Mouse (Mus musculus) erythroblast, embryonic 14.5 days (primary cell): ENCODE data around the gene Prkag2. TPM values are rescaled to one million over a fixed set of nuclear protein-coding genes. Genes with fewer than 3 reads are reported as not detected.

Experiments
- H3K27me3 ChIP-seq: 2 replicates; pipeline ENCODE4 v1.6.1; 2012; ENCODE audit warnings: inconsistent platforms; ENCODE audit not compliant: control insufficient read depth
- H3K36me3 ChIP-seq: 2 replicates; pipeline ENCODE4 v1.6.1; 2012; ENCODE audit warnings: mild to moderate bottlenecking, inconsistent platforms; ENCODE audit not compliant: control insufficient read depth
- H3K4me1 ChIP-seq: 2 replicates; pipeline ENCODE4 v1.6.1; 2012; ENCODE audit warnings: inconsistent platforms; ENCODE audit not compliant: control insufficient read depth
- H3K4me3 ChIP-seq: replicated peaks from 2 replicates; pipeline ENCODE3; 2012; ENCODE audit warnings: moderate library complexity, mild to moderate bottlenecking, inconsistent platforms
- H3K9me3 ChIP-seq: 2 replicates; pipeline ENCODE4 v1.6.1; 2012; ENCODE audit warnings: low read length, inconsistent platforms, mixed read lengths; ENCODE audit not compliant: control insufficient read depth
- GATA1 ChIP-seq: IDR thresholded peaks from 2 replicates; pipeline ENCODE4 v1.6.1; 2012; ENCODE audit warnings: low read length, inconsistent platforms, mixed read lengths
- TAL1 ChIP-seq: IDR thresholded peaks from 3 replicates; pipeline ENCODE4 v1.6.1; 2012; ENCODE audit warnings: low read length, inconsistent platforms, mixed read lengths
- polyA plus RNA-seq: library from polyadenylated mRNA; stranded (reverse); fragments of >175 nt; gene quantifications from 2 replicates; pipeline ENCODE4 v1.2.3, GENCODE M21; 2012

The Prkag2 gene
- polyA plus RNA-seq, 1 experiment: 0.07 TPM

GRCm38 (mm10) chr5:25022904-25023303 lies 77.5 kb downstream of the Prkag2 start:
- H3K4me3 ChIP-seq: no peak overlapping the region
- H3K9me3 ChIP-seq: no peaks in the 10 kb centered on the region
- H3K36me3 ChIP-seq: peaks cover 3% of the 10 kb centered on the region; the same call in 1 of the 2 replicates
- no peaks in the 10 kb centered on the region for H3K27me3 ChIP-seq
- TF ChIP-seq TAL1 (no peak), GATA1 (no peak)
- H3K4me1 ChIP-seq: no peaks in the 10 kb centered on the region

- no peaks in the 10 kb centered on the region for H3K9me3 ChIP-seq
- peaks cover 3% of the 10 kb centered on the region; the same call in 1 of the 2 replicates for H3K36me3 ChIP-seq
- no peak overlapping the region for H3K4me3 ChIP-seq
- TF ChIP-seq GATA1: no peak
- no peak for TF ChIP-seq TAL1
- H3K27me3 ChIP-seq: no peaks in the 10 kb centered on the region
- no peaks in the 10 kb centered on the region for H3K4me1 ChIP-seq
Observed at GRCm38 (mm10) chr5:25019221-25019620, 81.2 kb downstream of the Prkag2 start.

- Histone ChIP-seq H3K9me3 (no peaks in the 10 kb centered on the region), H3K27me3 (no peaks in the 10 kb centered on the region), H3K36me3 (no peaks in the 10 kb centered on the region), H3K4me1 (peaks cover 8% of the 10 kb centered on the region), H3K4me3 (no peak overlapping the region)
- TF ChIP-seq GATA1: no peak
- TF ChIP-seq TAL1: no peak
Observed at GRCm38 (mm10) chr5:25012134-25012533, 88.3 kb downstream of the Prkag2 start.

DNA sequence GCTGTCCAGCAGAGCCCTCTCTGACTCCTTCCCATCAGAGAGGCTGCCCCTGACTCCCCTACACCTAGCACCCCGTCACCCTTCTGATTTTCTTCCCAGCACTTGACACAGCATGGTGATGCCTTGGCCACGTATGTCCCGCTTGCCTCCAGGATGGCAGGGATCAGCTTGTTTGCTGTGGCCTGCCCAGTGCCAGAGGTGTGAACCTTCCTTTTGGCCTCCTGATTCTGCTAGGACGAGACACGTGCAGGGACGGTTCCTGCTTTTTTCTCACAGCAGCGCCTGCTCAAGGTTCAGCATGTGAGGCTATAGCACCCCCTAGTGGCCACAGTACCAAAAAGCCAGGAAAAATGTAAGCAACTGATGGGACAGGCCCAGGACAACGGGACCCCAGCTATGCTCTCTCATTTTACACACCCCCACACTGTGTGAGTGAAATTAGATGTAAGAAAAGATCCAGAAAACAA lies 89.4 kb downstream of the Prkag2 start:
- Histone ChIP-seq H3K9me3 (no peaks in the 10 kb centered on the region), H3K4me1 (peaks cover 8% of the 10 kb centered on the region), H3K36me3 (no peaks in the 10 kb centered on the region), H3K4me3 (no peak overlapping the region), H3K27me3 (no peaks in the 10 kb centered on the region)
- TF ChIP-seq GATA1: no peak
- no peak for TF ChIP-seq TAL1

- no peaks in the 10 kb centered on the region for H3K36me3 ChIP-seq
- H3K9me3 ChIP-seq: no peaks in the 10 kb centered on the region
- TF ChIP-seq GATA1 (no peak), TAL1 (no peak)
- H3K4me1 ChIP-seq: peaks cover 8% of the 10 kb centered on the region
- no peak overlapping the region for H3K4me3 ChIP-seq
- H3K27me3 ChIP-seq: no peaks in the 10 kb centered on the region
Observed at GRCm38 (mm10) chr5:25010438-25010892, 90.0 kb downstream of the Prkag2 start.

DNA sequence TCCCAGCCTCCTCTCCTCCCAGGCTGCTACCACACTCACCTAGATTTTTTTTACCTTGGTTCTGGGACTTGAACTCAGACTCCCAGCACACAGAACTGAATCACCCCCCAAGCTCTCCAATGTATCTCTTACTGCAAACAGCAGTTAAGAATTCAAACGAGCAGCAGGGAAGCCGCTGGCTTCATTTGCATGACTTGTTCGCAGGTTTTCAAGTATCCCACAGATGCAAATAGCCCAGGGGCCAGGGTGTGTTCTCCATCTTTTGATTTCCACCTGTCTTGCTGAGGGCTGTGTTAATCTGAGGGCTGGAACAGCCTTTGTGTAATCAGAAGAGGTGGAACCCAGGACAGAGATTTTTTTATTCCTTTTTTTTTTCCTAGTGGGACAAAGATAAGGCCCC lies 90.7 kb downstream of the Prkag2 start:
- Histone ChIP-seq H3K4me3 (no peak overlapping the region), H3K36me3 (no peaks in the 10 kb centered on the region), H3K4me1 (peaks cover 8% of the 10 kb centered on the region), H3K27me3 (no peaks in the 10 kb centered on the region), H3K9me3 (no peaks in the 10 kb centered on the region)
- TF ChIP-seq TAL1 (no peak), GATA1 (no peak)

GRCm38 (mm10) chr5:25008966-25009365 lies 91.5 kb downstream of the Prkag2 start:
- no peaks in the 10 kb centered on the region for H3K36me3 ChIP-seq
- no peaks in the 10 kb centered on the region for H3K9me3 ChIP-seq
- no peak for TF ChIP-seq GATA1
- no peaks in the 10 kb centered on the region for H3K27me3 ChIP-seq
- peaks cover 8% of the 10 kb centered on the region for H3K4me1 ChIP-seq
- H3K4me3 ChIP-seq: no peak overlapping the region

DNA sequence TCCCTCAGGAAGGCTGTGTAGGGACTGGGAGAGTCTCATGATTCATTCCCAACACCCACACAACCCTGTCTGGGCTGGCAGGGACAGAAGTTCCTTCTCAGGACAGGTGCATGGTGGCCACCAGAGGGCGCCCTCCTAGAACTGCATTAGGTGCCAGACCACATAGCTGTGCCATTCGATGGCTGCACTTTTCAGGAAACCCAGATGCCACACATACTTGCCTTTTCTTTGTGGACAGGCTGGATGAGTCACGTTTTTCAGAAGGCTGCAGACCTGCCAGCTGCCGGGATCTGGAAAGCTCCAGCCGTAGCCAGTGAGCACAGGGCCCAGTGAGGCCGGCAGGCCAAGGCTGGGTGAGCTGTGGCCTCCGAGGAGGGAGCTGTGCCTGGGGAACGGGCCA lies 93.6 kb downstream of the Prkag2 start:
- no peaks in the 10 kb centered on the region for H3K9me3 ChIP-seq
- H3K4me1 ChIP-seq: peaks cover 8% of the 10 kb centered on the region
- no peak overlapping the region for H3K4me3 ChIP-seq
- no peaks in the 10 kb centered on the region for H3K27me3 ChIP-seq
- H3K36me3 ChIP-seq: no peaks in the 10 kb centered on the region
- no peak for TF ChIP-seq GATA1
- no peak for TF ChIP-seq TAL1

- no peaks in the 10 kb centered on the region for H3K36me3 ChIP-seq
- H3K4me1 ChIP-seq: peaks cover 4% of the 10 kb centered on the region
- no peak overlapping the region for H3K4me3 ChIP-seq
- H3K27me3 ChIP-seq: no peaks in the 10 kb centered on the region
- H3K9me3 ChIP-seq: no peaks in the 10 kb centered on the region
- TF ChIP-seq TAL1 (no peak), GATA1 (no peak)
Observed at GRCm38 (mm10) chr5:25005532-25006129, 94.8 kb downstream of the Prkag2 start.

GRCm38 (mm10) chr5:25001391-25001794 lies 99.0 kb downstream of the Prkag2 start:
- TF ChIP-seq TAL1 (no peak), GATA1 (no peak)
- no peaks in the 10 kb centered on the region; the same call in 1 of the 2 replicates for H3K4me1 ChIP-seq
- no peaks in the 10 kb centered on the region for H3K36me3 ChIP-seq

More at GRCm38 (mm10) chr5:25001391-25001794, 99.0 kb downstream of the Prkag2 start:
- no peaks in the 10 kb centered on the region for H3K27me3 ChIP-seq
- no peaks in the 10 kb centered on the region for H3K9me3 ChIP-seq
- H3K4me3 ChIP-seq: no peak overlapping the region
